Mouse (Mus musculus): Measurements from ENCODE around the gene Actl7b. TPM values are rescaled to one million over a fixed set of nuclear protein-coding genes. Genes with fewer than 3 reads are reported as not detected.

Actl7b gene
- not detected in 2 replicates for polyA plus RNA-seq (2015; fragmentation: Nextera tagmentation; extraction: Ambion mirVana)

DNA sequence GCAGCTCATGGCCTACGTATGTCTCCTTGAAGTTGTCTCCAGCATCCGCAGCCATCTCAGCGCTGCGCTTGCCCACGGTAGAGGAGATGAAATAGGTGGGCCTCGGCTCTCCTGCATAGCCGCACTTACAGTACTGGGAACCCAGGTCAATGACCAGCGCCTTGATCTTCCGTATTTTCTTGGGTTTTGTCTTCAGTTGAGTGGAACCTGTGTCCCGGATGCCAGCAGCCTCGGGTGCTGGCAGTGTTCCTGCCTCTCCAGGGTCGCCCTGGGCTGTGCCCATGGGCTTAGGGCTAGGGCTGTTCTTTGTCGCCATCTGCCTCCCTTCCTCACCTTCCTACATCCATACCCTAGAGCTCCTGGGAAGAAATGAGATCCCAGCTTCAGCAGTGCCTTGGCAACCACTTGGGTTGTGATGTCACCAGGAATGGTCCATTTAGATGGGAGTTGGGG, at the start of gene Actl7b:
TSS of gene Actl7b (minus strand) at position 403 of the 453 bp plus-strand sequence.
- H3K9ac ChIP-seq (ENCODE audit: low read depth, low read length): no peak within 1 kb of the TSS
- H3K4me1 ChIP-seq (replicated peaks; ENCODE audit: control insufficient read depth, insufficient read depth, low read length): no peaks in the 10 kb centered on the region
- no peak for TF ChIP-seq CTCF (IDR thresholded peaks at IDR 0.05; ENCODE audit: low read depth)
- H3K4me3 ChIP-seq (ENCODE audit: low read depth, low read length): no peak within 1 kb of the TSS
- 93% methylated on average over 13 of the region's 13 CpGs for WGBS
- peaks cover 5% of the 10 kb centered on the region; the same call in 1 of the 2 replicates for H3K36me3 ChIP-seq (ENCODE audit: control insufficient read depth, insufficient read depth)
- no peak within 1 kb of the TSS for H3K4me2 ChIP-seq (replicated peaks; ENCODE audit: low read depth)
- ATAC-seq: no peak
- H3K9me3 ChIP-seq (ENCODE audit: control insufficient read depth): no peaks in the 10 kb centered on the region
- no peaks in the 10 kb centered on the region for H3K27me3 ChIP-seq (replicated peaks; ENCODE audit: control insufficient read depth, insufficient read depth, low read length)
- H3K27ac ChIP-seq (ENCODE audit: low read depth, low read length): no peak within 1 kb of the TSS

DNA sequence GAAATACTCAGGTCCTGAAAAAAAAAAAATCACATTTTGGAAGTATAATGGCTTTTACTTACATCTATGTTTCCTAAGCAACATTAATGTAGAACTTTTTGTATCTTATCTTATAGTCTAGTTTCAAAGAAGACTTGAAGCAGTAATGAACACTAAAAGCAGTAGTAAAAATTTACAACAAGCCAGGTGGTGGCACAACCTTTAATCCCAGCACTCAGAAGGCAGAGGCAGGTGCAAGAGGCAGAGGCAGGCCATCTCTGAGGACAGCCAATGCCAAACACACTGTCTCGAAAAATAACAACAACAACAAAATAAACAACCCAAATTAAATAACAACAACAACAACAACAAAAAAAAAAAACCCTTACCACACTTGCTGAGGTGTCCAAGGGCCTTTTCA, 29.8 kb upstream of the Actl7b start:
- no peak overlapping the region for H3K4me2 ChIP-seq (replicated peaks; ENCODE audit: low read depth)
- H3K27me3 ChIP-seq (replicated peaks; ENCODE audit: control insufficient read depth, insufficient read depth, low read length): no peaks in the 10 kb centered on the region
- H3K9ac ChIP-seq (ENCODE audit: low read depth, low read length): no peak overlapping the region
- ATAC-seq: peak; percentile 78
- H3K4me1 ChIP-seq (replicated peaks; ENCODE audit: control insufficient read depth, insufficient read depth, low read length): 0 out of 2 replicates have a peak, but pooled peaks cover 9% of the 10 kb centered on the region
- H3K36me3 ChIP-seq (ENCODE audit: control insufficient read depth, insufficient read depth): peaks cover 63% of the 10 kb centered on the region
- TF ChIP-seq CTCF (IDR thresholded peaks at IDR 0.05; ENCODE audit: low read depth): no peak
- no peak overlapping the region for H3K4me3 ChIP-seq (ENCODE audit: low read depth, low read length)
- WGBS: 32% methylated on average over 1 of the region's 1 CpGs
- H3K9me3 ChIP-seq (ENCODE audit: control insufficient read depth): no peaks in the 10 kb centered on the region
- no peak overlapping the region for H3K27ac ChIP-seq (ENCODE audit: low read depth, low read length)

DNA sequence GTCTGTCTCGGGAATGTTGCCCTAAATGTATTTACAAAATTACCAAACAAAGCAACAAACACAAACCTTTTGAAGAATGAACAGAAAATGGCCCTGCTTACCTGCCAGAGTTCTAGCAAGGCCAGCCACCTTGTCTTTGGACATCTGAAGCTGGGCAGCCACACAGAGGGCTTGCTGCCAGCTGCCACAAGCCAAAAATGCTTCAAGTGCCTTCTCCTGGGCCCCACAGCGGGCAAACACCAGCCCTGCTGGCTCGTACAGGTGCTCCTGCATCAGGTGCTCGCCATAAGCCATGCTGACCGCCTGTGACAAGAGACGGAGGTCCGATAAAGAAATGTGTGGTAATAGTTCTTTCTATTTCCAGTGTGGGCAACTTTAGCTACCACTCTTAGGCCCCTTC, 27.7 kb upstream of the Actl7b start:
- H3K4me1 ChIP-seq (replicated peaks; ENCODE audit: control insufficient read depth, insufficient read depth, low read length): 0 out of 2 replicates have a peak, but pooled peaks cover 9% of the 10 kb centered on the region
- TF ChIP-seq CTCF (IDR thresholded peaks at IDR 0.05; ENCODE audit: low read depth): no peak
- no peak overlapping the region for H3K27ac ChIP-seq (ENCODE audit: low read depth, low read length)
- H3K36me3 ChIP-seq (ENCODE audit: control insufficient read depth, insufficient read depth): peaks cover 59% of the 10 kb centered on the region
- ATAC-seq: no peak
- H3K9ac ChIP-seq (ENCODE audit: low read depth, low read length): no peak overlapping the region
- 79% methylated on average over 7 of the region's 7 CpGs for WGBS
- no peaks in the 10 kb centered on the region for H3K9me3 ChIP-seq (ENCODE audit: control insufficient read depth)
- no peak overlapping the region for H3K4me3 ChIP-seq (ENCODE audit: low read depth, low read length)
- H3K4me2 ChIP-seq (replicated peaks; ENCODE audit: low read depth): no peak overlapping the region
- H3K27me3 ChIP-seq (replicated peaks; ENCODE audit: control insufficient read depth, insufficient read depth, low read length): no peaks in the 10 kb centered on the region

DNA sequence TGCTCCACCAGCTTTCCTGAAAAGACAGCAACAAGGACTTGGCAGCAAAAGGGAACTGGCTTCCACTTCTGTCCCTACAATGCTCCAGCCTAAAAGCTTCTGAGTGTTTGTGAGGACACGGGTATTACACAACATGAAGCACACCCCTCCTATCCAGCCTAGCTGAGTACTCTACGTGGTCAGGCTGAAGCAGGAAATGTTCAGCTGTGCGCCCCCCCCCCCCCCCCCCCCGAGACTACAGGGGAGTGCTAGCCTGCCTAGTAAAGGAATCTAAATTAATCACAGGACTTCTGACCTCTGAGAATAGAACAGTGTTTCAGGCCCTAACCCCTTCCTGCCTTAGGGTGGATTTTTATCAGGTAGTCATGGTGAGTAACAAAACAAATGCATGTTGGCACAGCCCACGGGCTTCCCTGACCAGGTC, 26.6 kb upstream of the Actl7b start:
- H3K27me3 ChIP-seq (replicated peaks; ENCODE audit: control insufficient read depth, insufficient read depth, low read length): no peaks in the 10 kb centered on the region
- peaks cover 55% of the 10 kb centered on the region for H3K36me3 ChIP-seq (ENCODE audit: control insufficient read depth, insufficient read depth)
- H3K4me2 ChIP-seq (replicated peaks; ENCODE audit: low read depth): no peak overlapping the region
- no peaks in the 10 kb centered on the region for H3K9me3 ChIP-seq (ENCODE audit: control insufficient read depth)
- 0 out of 2 replicates have a peak, but pooled peaks cover 9% of the 10 kb centered on the region for H3K4me1 ChIP-seq (replicated peaks; ENCODE audit: control insufficient read depth, insufficient read depth, low read length)
- H3K27ac ChIP-seq (ENCODE audit: low read depth, low read length): no peak overlapping the region
- 54% methylated on average over 4 of the region's 5 CpGs for WGBS
- TF ChIP-seq CTCF (IDR thresholded peaks at IDR 0.05; ENCODE audit: low read depth): no peak
- no peak overlapping the region for H3K4me3 ChIP-seq (ENCODE audit: low read depth, low read length)
- no peak overlapping the region for H3K9ac ChIP-seq (ENCODE audit: low read depth, low read length)
- ATAC-seq: peak; percentile 70

DNA sequence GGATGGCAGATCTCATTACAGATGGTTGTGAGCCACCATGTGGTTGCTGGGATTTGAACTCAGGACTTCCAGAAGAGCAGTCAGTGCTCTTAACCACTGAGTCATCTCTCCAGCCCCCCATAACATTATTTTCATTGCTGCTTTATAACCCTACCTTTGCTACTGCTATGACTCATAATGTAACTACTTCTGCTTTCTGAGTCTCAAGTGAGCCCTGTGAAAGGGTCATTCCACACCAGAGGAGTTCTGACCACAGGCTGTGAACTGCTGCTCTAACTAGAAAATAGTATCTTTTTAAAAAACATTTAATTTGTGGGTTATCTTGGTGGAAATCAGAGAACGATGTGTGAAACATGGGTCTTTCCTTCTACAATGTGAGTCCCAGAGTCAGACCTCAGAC, 16.4 kb upstream of the Actl7b start:
- no peaks in the 10 kb centered on the region for H3K27me3 ChIP-seq (replicated peaks; ENCODE audit: control insufficient read depth, insufficient read depth, low read length)
- no peak overlapping the region for H3K4me2 ChIP-seq (replicated peaks; ENCODE audit: low read depth)
- no peak for TF ChIP-seq CTCF (IDR thresholded peaks at IDR 0.05; ENCODE audit: low read depth)
- no peak overlapping the region for H3K9ac ChIP-seq (ENCODE audit: low read depth, low read length)
- H3K9me3 ChIP-seq (ENCODE audit: control insufficient read depth): no peaks in the 10 kb centered on the region
- no peak for ATAC-seq
- no peak overlapping the region for H3K27ac ChIP-seq (ENCODE audit: low read depth, low read length)
- H3K36me3 ChIP-seq (ENCODE audit: control insufficient read depth, insufficient read depth): peaks cover 89% of the 10 kb centered on the region
- H3K4me3 ChIP-seq (ENCODE audit: low read depth, low read length): no peak overlapping the region
- WGBS: 83% methylated on average over 1 of the region's 1 CpGs
- no peaks in the 10 kb centered on the region for H3K4me1 ChIP-seq (replicated peaks; ENCODE audit: control insufficient read depth, insufficient read depth, low read length)

DNA sequence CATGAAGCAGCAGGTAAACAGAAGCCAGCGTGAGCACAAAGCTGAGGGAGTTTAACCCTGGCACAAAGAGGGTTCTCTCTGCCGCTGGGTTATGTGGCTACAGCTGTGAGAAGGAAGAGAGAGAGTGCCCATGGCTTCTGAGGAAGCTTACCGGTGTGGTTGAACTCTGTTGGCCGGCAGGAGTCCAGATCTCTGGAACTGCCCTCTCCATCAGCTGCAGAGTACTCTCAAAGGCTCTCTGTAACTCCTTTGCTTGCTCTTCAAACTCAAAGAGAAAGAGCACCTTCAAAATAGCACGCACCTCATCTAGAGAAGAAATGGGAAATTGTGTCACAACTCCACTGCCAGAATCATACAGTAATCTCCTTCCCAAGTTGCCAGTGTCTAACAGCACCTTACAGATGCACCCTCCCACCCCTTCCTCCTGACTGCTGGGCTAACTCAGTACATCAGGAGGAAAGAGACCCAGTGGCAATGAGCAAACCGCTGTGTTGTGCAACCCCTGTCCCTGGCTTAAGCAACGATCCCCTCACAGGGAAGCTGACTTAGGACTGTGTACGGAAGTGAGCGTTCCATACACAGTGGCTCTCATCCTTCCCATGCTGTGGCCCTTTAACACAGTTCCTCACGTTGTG, 15.8 kb upstream of the Actl7b start:
- H3K9me3 ChIP-seq (ENCODE audit: control insufficient read depth): no peaks in the 10 kb centered on the region
- ATAC-seq: no peak
- no peak overlapping the region for H3K9ac ChIP-seq (ENCODE audit: low read depth, low read length)
- WGBS: 89% methylated on average over 10 of the region's 10 CpGs
- H3K4me3 ChIP-seq (ENCODE audit: low read depth, low read length): no peak overlapping the region
- H3K27ac ChIP-seq (ENCODE audit: low read depth, low read length): no peak overlapping the region
- no peaks in the 10 kb centered on the region for H3K4me1 ChIP-seq (replicated peaks; ENCODE audit: control insufficient read depth, insufficient read depth, low read length)
- H3K27me3 ChIP-seq (replicated peaks; ENCODE audit: control insufficient read depth, insufficient read depth, low read length): no peaks in the 10 kb centered on the region
- H3K36me3 ChIP-seq (ENCODE audit: control insufficient read depth, insufficient read depth): peaks cover 86% of the 10 kb centered on the region
- TF ChIP-seq CTCF (IDR thresholded peaks at IDR 0.05; ENCODE audit: low read depth): no peak
- no peak overlapping the region for H3K4me2 ChIP-seq (replicated peaks; ENCODE audit: low read depth)

Measured in intestine, postnatal 0 days (tissue).